Mouse (Mus musculus) MEL (cell line): ENCODE measurements around the gene Prickle2. TPM values are rescaled to one million over a fixed set of nuclear protein-coding genes. Genes with fewer than 3 reads are reported as not detected.

ENCODE experiments used
- DNase-seq: peaks from one replicate; pipeline ENCODE4 v3.0.0; 2011; ENCODE audit warnings: low read depth, low spot score
- H3K27ac ChIP-seq: 2 replicates; pipeline ENCODE4 v1.5.1; 2012; ENCODE audit warnings: low read depth, mild to moderate bottlenecking, control low read depth, low read length, moderate library complexity; ENCODE audit not compliant: control insufficient read depth
- H3K27me3 ChIP-seq, 2 experiments: fragments of 150-350 bp in 1 of 2; sonication (generic) in 1 of 2; 2 replicates each; pipeline ENCODE4 v1.6.1; 2012; ENCODE audit warnings: low read length in 2 of 2, mild to moderate bottlenecking in 2 of 2, improper control_type of control experiment in 1 of 2, moderate library complexity in 1 of 2; ENCODE audit not compliant: insufficient read depth in 2 of 2, control insufficient read depth in 1 of 2
- H3K36me3 ChIP-seq, 2 experiments: 2 replicates each; pipeline ENCODE4 v1.6.1; 2012 to 2014; ENCODE audit warnings: low read length in 2 of 2, improper control_type of control experiment in 1 of 2, inconsistent platforms in 1 of 2, mild to moderate bottlenecking in 1 of 2; ENCODE audit not compliant: insufficient read depth in 2 of 2, control insufficient read depth in 1 of 2
- H3K4me1 ChIP-seq, 2 experiments: fragments of 150-350 bp in 1 of 2; sonication (generic) in 1 of 2; 2 replicates each; pipeline ENCODE4 v1.6.1; 2012; ENCODE audit warnings: low read length in 2 of 2, improper control_type of control experiment in 1 of 2, mild to moderate bottlenecking in 1 of 2; ENCODE audit not compliant: insufficient read depth in 2 of 2, control insufficient read depth in 1 of 2
- H3K4me3 ChIP-seq, 2 experiments: fragments of 150-350 bp in 1 of 2; sonication (generic) in 1 of 2; 2 replicates each; pipeline ENCODE4 v1.5.1; 2012; ENCODE audit warnings: low read depth in 2 of 2, low read length in 2 of 2, mild to moderate bottlenecking in 2 of 2, moderate library complexity in 2 of 2, control low read depth in 1 of 2, improper control_type of control experiment in 1 of 2; ENCODE audit not compliant: control insufficient read depth in 1 of 2, insufficient read depth in 1 of 2
- H3K79me2 ChIP-seq: 2 replicates; pipeline ENCODE4 v1.6.1; 2012; ENCODE audit warnings: mild to moderate bottlenecking, low read length, moderate library complexity; ENCODE audit not compliant: control insufficient read depth, poor library complexity, insufficient read depth
- H3K9ac ChIP-seq: 2 replicates; pipeline ENCODE4 v1.6.1; 2012; ENCODE audit warnings: low read depth, mild to moderate bottlenecking, control low read depth, low read length, moderate library complexity; ENCODE audit not compliant: control insufficient read depth, poor library complexity, severe bottlenecking
- H3K9me3 ChIP-seq: fragments of 150-350 bp; sonication (generic); replicated peaks from 2 replicates; pipeline ENCODE4 v1.6.1; 2012; ENCODE audit warnings: mild to moderate bottlenecking, low read length, improper control_type of control experiment, moderate library complexity; ENCODE audit not compliant: insufficient read depth
- BHLHE40 ChIP-seq: IDR thresholded peaks from 2 replicates; pipeline ENCODE4 v1.6.1; 2012; ENCODE audit warnings: low read depth, mild to moderate bottlenecking, inconsistent platforms, low read length, improper control_type of control experiment, borderline replicate concordance
- CHD2 ChIP-seq: IDR thresholded peaks from 2 replicates; pipeline ENCODE4 v1.6.1; 2011; ENCODE audit warnings: low read length, improper control_type of control experiment
- CTCF ChIP-seq, 3 experiments: IDR thresholded peaks in 2 of 3; conservative IDR thresholded peaks in 1 of 3; 2 replicates each; pipeline ENCODE4 v1.5.1; 2011 to 2012; ENCODE audit warnings: low read length in 3 of 3, low read depth in 2 of 3, mild to moderate bottlenecking in 2 of 3, improper control_type of control experiment in 1 of 3, inconsistent platforms in 1 of 3, mixed read lengths in 1 of 3, moderate library complexity in 1 of 3; ENCODE audit not compliant: control insufficient read depth in 1 of 3, insufficient read depth in 1 of 3, poor library complexity in 1 of 3, severe bottlenecking in 1 of 3
- E2F4 ChIP-seq: IDR thresholded peaks from 2 replicates; pipeline ENCODE4 v1.6.1; 2011; ENCODE audit warnings: low read depth, low read length, improper control_type of control experiment, borderline replicate concordance
- ELF1 ChIP-seq: IDR thresholded peaks from 2 replicates; pipeline ENCODE4 v1.6.1; 2014; ENCODE audit warnings: low read depth, mild to moderate bottlenecking, inconsistent platforms, low read length, improper control_type of control experiment, moderate library complexity
- ETS1 ChIP-seq: IDR thresholded peaks from 2 replicates; pipeline ENCODE4 v1.6.1; 2012; ENCODE audit warnings: low read depth, mild to moderate bottlenecking, inconsistent platforms, low read length, improper control_type of control experiment, moderate library complexity
- GABPA ChIP-seq: IDR thresholded peaks from 2 replicates; pipeline ENCODE4 v1.6.1; 2012; ENCODE audit warnings: low read depth, mild to moderate bottlenecking, inconsistent platforms, low read length, improper control_type of control experiment, moderate library complexity
- GATA1 ChIP-seq: IDR thresholded peaks from 2 replicates; pipeline ENCODE4 v1.6.1; 2011; ENCODE audit warnings: low read depth, low read length, improper control_type of control experiment
- HCFC1 ChIP-seq: IDR thresholded peaks from 2 replicates; pipeline ENCODE4 v1.6.1; 2012; ENCODE audit warnings: low read depth, mild to moderate bottlenecking, inconsistent platforms, low read length, improper control_type of control experiment, moderate library complexity
- MAFK ChIP-seq: IDR thresholded peaks from 2 replicates; pipeline ENCODE4 v1.6.1; 2011; ENCODE audit warnings: low read depth, mild to moderate bottlenecking, low read length, improper control_type of control experiment, borderline replicate concordance
- MAX ChIP-seq: IDR thresholded peaks from 2 replicates; pipeline ENCODE4 v1.6.1; 2011; ENCODE audit warnings: low read length, improper control_type of control experiment
- MEF2A ChIP-seq: IDR thresholded peaks from 2 replicates; pipeline ENCODE4 v1.6.1; 2014; ENCODE audit warnings: low read depth, mild to moderate bottlenecking, inconsistent platforms, low read length, improper control_type of control experiment; ENCODE audit not compliant: poor library complexity, insufficient replicate concordance, severe bottlenecking; ENCODE audit errors: extremely low read depth
- MXI1 ChIP-seq: IDR thresholded peaks from 2 replicates; pipeline ENCODE4 v1.6.1; 2011; ENCODE audit warnings: mild to moderate bottlenecking, low read depth, low read length, improper control_type of control experiment
- MYB ChIP-seq: IDR thresholded peaks from 2 replicates; pipeline ENCODE4 v1.6.1; 2011; ENCODE audit warnings: mild to moderate bottlenecking, low read depth, low read length, improper control_type of control experiment
- MYC ChIP-seq: IDR thresholded peaks from 2 replicates; pipeline ENCODE4 v1.6.1; 2011; ENCODE audit warnings: low read depth, mild to moderate bottlenecking, low read length, improper control_type of control experiment, moderate library complexity
- NELFE ChIP-seq: IDR thresholded peaks from 2 replicates; pipeline ENCODE4 v1.6.1; 2011; ENCODE audit warnings: low read depth, low read length, improper control_type of control experiment
- POLR2AphosphoS2 ChIP-seq: IDR thresholded peaks from 2 replicates; pipeline ENCODE4 v1.6.1; 2011; ENCODE audit warnings: low read length, improper control_type of control experiment
- POLR2AphosphoS5 ChIP-seq: IDR thresholded peaks from 2 replicates; pipeline ENCODE4 v1.6.1; 2012; ENCODE audit warnings: low read depth, borderline replicate concordance, mild to moderate bottlenecking, inconsistent platforms, low read length, moderate library complexity, mixed read lengths
- RAD21 ChIP-seq: IDR thresholded peaks from 2 replicates; pipeline ENCODE4 v1.6.1; 2011; ENCODE audit warnings: mild to moderate bottlenecking, low read depth, low read length, improper control_type of control experiment
- SIN3A ChIP-seq: IDR thresholded peaks from 2 replicates; pipeline ENCODE4 v1.6.1; 2012; ENCODE audit warnings: low read length, improper control_type of control experiment, inconsistent platforms
- SMC3 ChIP-seq: IDR thresholded peaks from 2 replicates; pipeline ENCODE4 v1.6.1; 2011; ENCODE audit warnings: low read depth, low read length, improper control_type of control experiment
- TAL1 ChIP-seq: IDR thresholded peaks from 2 replicates; pipeline ENCODE4 v1.6.1; 2012; ENCODE audit warnings: mild to moderate bottlenecking, inconsistent platforms, low read length, moderate library complexity, mixed read lengths
- TCF12 ChIP-seq: IDR thresholded peaks from 2 replicates; pipeline ENCODE4 v1.6.1; 2014; ENCODE audit warnings: low read depth, mild to moderate bottlenecking, inconsistent platforms, low read length, improper control_type of control experiment, moderate library complexity
- UBTF ChIP-seq: IDR thresholded peaks from 2 replicates; pipeline ENCODE4 v1.6.1; 2012; ENCODE audit warnings: low read depth, mild to moderate bottlenecking, inconsistent platforms, low read length, improper control_type of control experiment, moderate library complexity, borderline replicate concordance; ENCODE audit not compliant: insufficient read depth
- USF2 ChIP-seq, 2 experiments: IDR thresholded peaks; 2 replicates each; pipeline ENCODE4 v1.6.1; 2011 to 2012; ENCODE audit warnings: improper control_type of control experiment in 2 of 2, low read length in 2 of 2, borderline replicate concordance in 1 of 2, inconsistent platforms in 1 of 2, low read depth in 1 of 2, mild to moderate bottlenecking in 1 of 2; ENCODE audit not compliant: insufficient read depth in 1 of 2
- ZNF384 ChIP-seq: IDR thresholded peaks from 2 replicates; pipeline ENCODE4 v1.6.1; 2012; ENCODE audit warnings: low read depth, mild to moderate bottlenecking, inconsistent platforms, low read length, improper control_type of control experiment
- polyA plus RNA-seq, 2 experiments: library from polyadenylated mRNA; stranded (reverse) in 1 of 2; unstranded in 1 of 2; fragments of >175 nt in 1 of 2; fragments of >200 nt in 1 of 2; gene quantifications; 2 replicates each; pipeline versions ENCODE4 v1.2.1 to v1.2.4; 2012; ENCODE audit warnings: low replicate concordance in 2 of 2, low read depth in 1 of 2; ENCODE audit not compliant: insufficient read length in 2 of 2, insufficient read depth in 1 of 2, missing spikeins in 1 of 2
- total RNA-seq: library from RNA; depleted of rRNA; stranded (reverse); fragments of 300-350 nt; gene quantifications from 2 replicates; pipeline ENCODE4 v1.2.3, GENCODE M21; 2012

Prickle2 gene
- total and polyA plus RNA-seq, 3 experiments = not detected

DNA sequence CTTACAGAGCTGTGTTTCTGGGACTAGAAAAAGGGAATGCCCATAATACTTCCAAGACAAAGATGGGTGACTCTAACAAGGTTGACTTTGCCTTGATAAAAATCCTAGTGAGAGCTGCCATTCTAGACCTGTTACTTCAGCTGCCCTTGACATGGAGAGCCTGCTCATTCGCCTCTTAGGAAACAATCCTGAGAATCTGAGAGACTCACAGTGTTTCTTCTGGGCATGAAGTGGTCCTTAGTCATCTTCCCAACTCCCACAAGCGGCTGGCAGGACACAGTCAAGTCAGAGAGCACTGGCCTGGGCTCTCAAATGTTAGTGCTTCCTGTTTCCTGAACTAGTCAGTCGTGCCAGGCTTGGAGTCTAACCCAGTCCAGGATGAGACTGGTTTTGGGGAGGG is 281.0 kb downstream of the Prickle2 start:
- Histone ChIP-seq H3K4me1 (no peaks in the 10 kb centered on the region), H3K9ac (no peak overlapping the region), H3K9me3 (no peaks in the 10 kb centered on the region; the same call in 1 of the 2 replicates), H3K79me2 (no peaks in the 10 kb centered on the region), H3K36me3 (no peaks in the 10 kb centered on the region), H3K27ac (no peak overlapping the region), H3K27me3 (no peaks in the 10 kb centered on the region), H3K4me3 (no peak overlapping the region)
- TF ChIP-seq ELF1 = no peak
- TF ChIP-seq GABPA = no peak
- no peak for TF ChIP-seq USF2 (IDR thresholded peaks at IDR 0.05; ENCODE audit: borderline replicate concordance in 1 of 2, insufficient read depth in 1 of 2, low read depth in 1 of 2, low read length in 2 of 2)
- TF ChIP-seq MEF2A = no peak
- TF ChIP-seq SIN3A = no peak
- no peak for TF ChIP-seq MAX
- no peak for TF ChIP-seq POLR2AphosphoS2
- no peak for TF ChIP-seq NELFE
- TF ChIP-seq HCFC1 = no peak
- no peak for TF ChIP-seq SMC3
- no peak for TF ChIP-seq GATA1
- TF ChIP-seq TCF12 = no peak
- TF ChIP-seq CHD2 = no peak
- no peak for TF ChIP-seq MXI1
- no peak for TF ChIP-seq ZNF384
- TF ChIP-seq POLR2AphosphoS5 = no peak
- TF ChIP-seq CTCF (IDR thresholded peaks at IDR 0.05 in 2 of 3, conservative IDR thresholded peaks at IDR 0.05 in 1 of 3; ENCODE audit: control insufficient read depth in 1 of 3, insufficient read depth in 1 of 3, low read depth in 2 of 3, low read length in 3 of 3, poor library complexity in 1 of 3, severe bottlenecking in 1 of 3) = no peak
- no peak for DNase-seq

DNA sequence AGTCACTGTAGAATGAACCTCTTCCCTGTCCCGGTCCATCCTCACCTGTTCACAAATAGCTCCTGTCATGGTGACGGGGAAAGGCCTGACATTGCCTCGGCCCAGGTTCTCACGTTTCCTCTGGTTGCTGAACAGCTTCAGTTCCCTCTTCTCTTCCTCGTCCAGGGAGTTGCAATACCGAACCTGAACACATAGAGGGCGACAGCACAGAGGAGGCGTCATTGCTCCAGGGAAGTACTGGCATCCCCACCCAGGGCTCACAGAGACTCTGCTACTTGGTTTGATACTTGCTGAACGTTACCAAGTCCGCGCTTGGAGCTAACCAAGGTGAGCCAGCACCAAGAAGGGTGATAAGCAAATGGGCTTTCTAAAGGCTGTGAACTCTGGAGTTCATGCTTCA is 283.7 kb downstream of the Prickle2 start:
- Histone ChIP-seq H3K79me2 (no peaks in the 10 kb centered on the region), H3K4me3 (no peak overlapping the region), H3K27ac (no peak overlapping the region)
- TF ChIP-seq UBTF (no peak), MYB (no peak), GABPA (no peak), MYC (no peak), ZNF384 (no peak), ETS1 (no peak), POLR2AphosphoS5 (no peak), CTCF (IDR thresholded peaks at IDR 0.05 in 2 of 3, conservative IDR thresholded peaks at IDR 0.05 in 1 of 3; ENCODE audit: control insufficient read depth in 1 of 3, insufficient read depth in 1 of 3, low read depth in 2 of 3, low read length in 3 of 3, poor library complexity in 1 of 3, severe bottlenecking in 1 of 3) (no peak), MAFK (no peak), SIN3A (no peak), SMC3 (no peak), GATA1 (no peak), RAD21 (no peak), TAL1 (no peak), HCFC1 (no peak), MXI1 (no peak), USF2 (IDR thresholded peaks at IDR 0.05; ENCODE audit: borderline replicate concordance in 1 of 2, insufficient read depth in 1 of 2, low read depth in 1 of 2, low read length in 2 of 2) (no peak), E2F4 (no peak), BHLHE40 (no peak)
- TF ChIP-seq, all 39 proteins: peak for 0
- Histone ChIP-seq H3K27me3 (no peaks in the 10 kb centered on the region), H3K9me3 (no peaks in the 10 kb centered on the region; the same call in 1 of the 2 replicates), H3K36me3 (no peaks in the 10 kb centered on the region), H3K9ac (no peak overlapping the region), H3K4me1 (no peaks in the 10 kb centered on the region)
- DNase-seq = peak; percentile 2
